Mouse (Mus musculus): Measurements from ENCODE around the gene Unc45b. TPM values are rescaled to one million over a fixed set of nuclear protein-coding genes. Genes with fewer than 3 reads are reported as not detected.
"Not testable (repeated sequence)": the region's sequence is repeated elsewhere in the genome, so short reads cannot be mapped to it uniquely, and the experiment has no call there.

Unc45b gene
- polyA plus RNA-seq, 3 experiments from 2014 or later = 0.25 TPM; not detected in 2

GRCm38 (mm10) chr11:82949036-82949435 lies 38.7 kb downstream of the Unc45b start:
- ATAC-seq = no peak

DNA sequence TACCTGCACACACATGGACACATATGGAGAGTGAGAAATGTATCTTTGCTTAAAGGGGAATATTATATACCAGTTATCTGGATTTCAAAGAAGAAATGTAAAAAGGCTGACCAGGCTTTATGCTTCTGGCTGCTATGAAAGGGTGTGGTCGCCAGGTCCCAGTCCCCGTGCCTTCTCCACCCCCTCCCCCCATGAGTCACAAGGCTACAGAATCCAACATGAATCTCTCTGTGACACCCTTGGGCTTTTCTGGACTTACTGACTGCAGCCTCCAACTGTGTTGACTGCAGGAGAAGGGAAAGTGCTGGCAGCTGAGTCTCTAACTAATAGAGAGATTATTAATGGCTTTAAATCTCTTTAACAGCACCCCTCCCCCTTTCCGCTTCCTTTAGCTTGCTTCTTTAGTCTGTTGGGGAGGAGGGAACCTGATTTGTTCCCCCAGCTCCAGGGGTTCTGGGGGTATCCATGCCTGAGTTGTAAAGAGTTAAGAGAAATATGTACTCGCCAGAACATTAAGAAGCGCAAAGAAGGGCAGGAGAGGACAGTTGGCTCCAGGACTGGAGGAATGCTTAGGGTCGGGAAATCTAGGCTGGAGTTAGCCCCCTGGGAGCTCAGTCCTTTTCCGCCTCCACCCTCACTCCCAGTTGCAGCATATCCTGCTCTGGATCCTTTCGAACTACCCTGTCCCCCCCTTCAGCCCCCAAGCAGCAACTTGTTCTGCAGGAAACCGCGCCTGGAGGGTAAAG lies 40.6 kb downstream of the Unc45b start, which contains the start of gene Slfn5:
TSS of gene Slfn5 (plus strand) at position 614 of the 746 bp plus-strand sequence.
- no peak for ATAC-seq

- ATAC-seq = no peak
These were observed 41.7 kb downstream of the Unc45b start for GRCm38 (mm10) chr11:82951865-82952611.

- peak; percentile 82 for ATAC-seq
These were observed 42.5 kb downstream of the Unc45b start for GRCm38 (mm10) chr11:82952612-82953542.

DNA sequence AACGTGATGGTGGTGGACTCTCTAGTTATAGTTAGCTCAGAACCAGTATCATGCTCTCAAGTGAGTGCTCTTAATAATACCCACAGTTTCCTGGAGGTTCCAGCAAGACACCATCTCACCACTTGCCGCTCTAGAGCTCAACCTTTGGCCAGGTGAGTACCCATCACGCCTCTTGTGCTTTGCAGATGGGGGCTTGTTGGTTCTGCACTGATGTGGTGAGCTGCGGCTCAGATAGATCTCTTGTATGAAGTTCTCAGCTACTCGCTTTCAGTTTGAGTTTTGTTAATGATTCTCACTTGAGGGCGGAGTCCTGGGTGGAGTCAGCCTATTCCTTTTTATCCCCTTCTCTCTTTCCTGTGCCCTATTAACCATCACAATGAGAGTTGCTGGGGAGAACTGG lies 44.3 kb downstream of the Unc45b start:
- ATAC-seq = peak; percentile 49

DNA sequence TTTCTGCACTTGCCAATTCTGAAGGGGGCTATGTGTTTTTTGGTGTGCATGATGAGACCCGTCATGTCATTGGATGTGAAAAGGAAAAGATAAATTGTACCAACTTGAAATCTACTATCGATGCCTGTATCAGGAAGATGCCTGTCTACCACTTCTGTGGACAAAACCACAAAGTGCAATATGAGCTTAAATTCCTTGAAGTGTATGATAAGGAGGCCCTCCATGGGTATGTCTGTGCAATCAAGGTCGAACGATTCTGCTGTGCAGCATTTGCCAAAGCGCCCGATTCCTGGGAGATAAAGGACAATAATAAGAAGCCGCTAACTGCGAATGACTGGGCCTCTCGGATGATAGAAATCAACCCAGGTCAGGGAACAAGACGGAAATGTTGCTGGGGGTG lies 46.6 kb downstream of the Unc45b start:
- no peak for ATAC-seq

- peak; percentile 42 for ATAC-seq
These were observed 49.3 kb downstream of the Unc45b start for GRCm38 (mm10) chr11:82959613-82960012.

- ATAC-seq = peak; percentile 55
These were observed 51.4 kb downstream of the Unc45b start for GRCm38 (mm10) chr11:82961743-82962142.

DNA sequence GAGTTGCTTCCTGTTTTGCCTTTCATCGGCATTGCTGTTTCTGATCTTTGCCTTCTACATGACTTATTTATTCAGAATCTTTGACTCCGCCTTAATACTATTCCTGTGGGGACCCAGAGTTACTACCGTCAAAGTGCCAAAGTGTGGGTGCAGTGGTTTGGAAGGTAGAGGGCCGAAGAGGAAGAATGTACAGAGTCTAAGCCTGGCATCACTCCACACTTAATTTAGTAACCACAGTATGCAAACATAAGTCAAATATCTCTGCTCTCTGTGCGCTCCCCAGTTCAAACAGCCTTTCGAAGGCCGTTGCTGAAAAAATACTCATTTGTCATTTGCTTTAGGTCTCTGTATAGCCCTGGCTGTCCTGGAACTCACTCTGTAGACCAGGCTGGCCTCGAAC lies 51.9 kb downstream of the Unc45b start:
- ATAC-seq = peak; percentile 35

DNA sequence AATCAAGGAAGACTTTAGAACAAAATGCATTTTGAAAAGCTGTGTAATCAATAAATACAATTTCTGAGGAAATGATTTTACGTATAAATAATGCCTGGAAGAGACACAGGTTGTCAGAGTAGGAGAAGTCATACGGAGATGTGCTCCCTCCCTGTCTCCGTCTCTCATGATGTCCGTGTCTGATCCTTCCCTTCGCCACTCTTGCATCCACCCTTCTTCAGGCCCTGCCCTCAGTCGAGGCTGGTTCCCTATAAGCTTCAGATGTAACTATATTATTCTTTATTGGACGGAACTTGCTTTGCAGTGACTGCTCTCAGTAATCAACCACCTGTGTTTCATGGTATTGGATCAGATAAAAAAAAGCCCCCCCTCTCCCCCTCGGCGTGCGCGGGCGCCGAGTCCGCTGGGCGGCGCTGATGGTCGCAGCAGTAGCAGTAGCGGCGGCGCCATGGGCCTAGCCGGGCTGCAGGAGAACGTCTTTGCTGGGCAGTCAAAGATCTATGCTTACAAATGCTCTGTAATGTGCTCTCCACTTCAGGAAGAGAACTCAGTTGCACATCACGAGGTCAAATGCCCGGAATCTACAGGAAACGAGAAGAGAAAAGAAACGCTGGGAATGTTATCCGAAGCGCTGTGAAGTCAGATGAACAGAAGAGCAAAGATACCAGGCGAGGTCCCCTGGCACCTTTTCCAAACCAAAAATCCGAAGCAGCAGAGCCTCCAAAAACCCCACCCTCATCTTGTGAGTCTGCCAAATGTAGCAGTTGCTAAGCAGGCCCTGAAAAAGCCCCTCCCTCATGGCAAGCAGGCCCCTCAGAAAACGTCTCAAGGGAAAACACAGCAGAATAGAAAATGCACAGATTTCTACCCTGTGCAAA lies 60.6 kb downstream of the Unc45b start:
- ATAC-seq = no peak

DNA sequence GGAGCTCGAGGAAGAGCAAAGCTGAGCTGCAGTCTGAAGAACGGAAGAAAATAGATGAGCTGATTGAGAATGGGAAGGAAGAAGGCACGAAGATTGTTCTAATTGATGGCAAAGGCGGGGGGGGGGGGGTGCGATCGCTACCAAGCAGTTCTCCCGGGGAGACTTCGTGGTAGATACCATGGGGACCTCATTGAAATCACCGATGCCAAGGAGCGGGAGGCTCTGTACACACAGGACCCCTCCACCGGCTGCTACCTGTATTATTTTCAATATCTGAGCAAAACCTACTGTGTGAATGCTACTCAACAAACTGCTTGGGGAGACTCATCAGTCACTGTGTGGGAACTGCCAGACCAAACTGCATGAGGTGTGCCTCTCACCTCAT lies 61.2 kb downstream of the Unc45b start:
- ATAC-seq = no peak

- no peak for ATAC-seq
These were observed 63.6 kb downstream of the Unc45b start for GRCm38 (mm10) chr11:82973916-82974315.

DNA sequence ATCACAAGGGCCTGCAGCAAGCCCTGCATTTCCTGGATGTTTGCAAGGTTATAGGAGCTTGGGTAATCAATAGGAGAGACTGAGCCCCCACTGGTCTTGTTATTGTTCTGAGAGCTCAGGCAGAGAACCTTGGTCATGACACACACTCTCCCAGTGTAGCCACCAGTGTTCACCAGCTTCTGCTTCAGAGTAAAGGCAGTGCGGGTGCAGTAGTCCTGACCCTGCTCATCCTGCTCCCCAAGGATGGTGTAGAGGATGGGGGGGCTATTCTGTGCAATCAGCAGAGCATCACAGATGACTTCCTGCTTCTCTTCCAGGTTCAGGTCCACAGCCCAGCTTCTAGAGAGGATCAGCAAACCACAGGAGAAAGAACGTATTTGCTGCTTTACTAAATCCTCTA lies 72.1 kb downstream of the Unc45b start:
- not testable (repeated sequence) for ATAC-seq

- ATAC-seq = no peak
These were observed 72.8 kb downstream of the Unc45b start for GRCm38 (mm10) chr11:82983193-82983592.

GRCm38 (mm10) chr11:82987621-82988020 lies 77.3 kb downstream of the Unc45b start:
- ATAC-seq = no peak

GRCm38 (mm10) chr11:82989357-82989756 lies 79.0 kb downstream of the Unc45b start:
- ATAC-seq = no peak

DNA sequence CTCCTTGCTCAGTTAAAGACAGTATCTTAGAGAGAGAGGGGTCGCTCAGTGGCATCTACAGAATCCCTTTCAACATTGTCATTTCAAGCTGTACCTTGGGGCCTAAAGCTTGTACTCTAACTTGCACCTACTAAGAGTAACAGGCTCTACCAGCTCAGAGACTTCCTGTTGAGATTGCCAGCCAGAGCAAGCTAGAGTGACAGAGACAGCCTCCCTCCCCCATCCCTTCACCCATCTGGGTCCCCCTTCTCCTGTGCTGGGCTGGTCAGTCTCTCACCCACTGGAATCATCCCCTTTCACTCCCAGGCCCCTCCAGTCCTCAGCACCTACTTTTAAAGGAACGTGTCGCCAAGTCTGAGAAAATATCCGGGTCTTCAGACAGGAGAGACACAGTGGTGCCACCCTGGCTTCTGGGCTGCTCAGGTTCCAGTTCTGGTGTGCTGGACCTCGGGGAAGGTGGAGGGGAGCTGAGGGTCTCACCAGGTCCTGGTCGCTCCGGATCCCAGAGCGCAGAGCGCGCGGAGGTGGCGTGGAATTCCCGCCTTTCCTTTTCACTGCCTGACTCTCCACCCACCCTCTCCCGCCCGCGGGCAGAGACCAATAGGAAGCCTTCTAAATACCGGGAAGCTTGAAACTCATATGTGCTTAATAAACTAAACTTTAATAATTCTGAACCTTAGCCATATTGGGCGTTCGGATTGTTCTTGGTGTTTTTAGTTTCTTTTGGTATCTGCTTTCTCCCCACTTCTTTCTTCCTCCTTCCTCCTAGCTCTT lies 80.4 kb downstream of the Unc45b start:
- peak; percentile 85 for ATAC-seq

- peak; percentile 42 for ATAC-seq
These were observed 81.3 kb downstream of the Unc45b start, which contains the start of gene Slfn9 for GRCm38 (mm10) chr11:82991469-82992166. Gene Slfn9, minus strand, starts transcription at chr11:82991830.
